Mouse (Mus musculus) E14TG2a.4 (cell line): ENCODE data around the gene Ulk1.

ENCODE experiments used
- CTCF ChIP-seq: conservative IDR thresholded peaks from 2 replicates; pipeline ENCODE4 v1.5.1; 2014; ENCODE audit warnings: low read length
- POU5F1 ChIP-seq: IDR thresholded peaks from 2 replicates; pipeline ENCODE4 v1.6.1; 2014; ENCODE audit warnings: low read length, borderline replicate concordance

GRCm38 (mm10) chr5:110797696-110798095 is 12.2 kb downstream of the Ulk1 start:
- TF ChIP-seq CTCF (no peak), POU5F1 (no peak)
